In genomic region chr17:57228014-57228413, GRCm38 (mm10) we compare ENCODE assay signal across 9 mouse cellular contexts. TPM values are rescaled to one million over a fixed set of nuclear protein-coding genes. Genes with fewer than 3 reads are reported as not detected.
A peak's percentile ranks its signal among the peaks of the same experiment; 100 is the strongest.
DNase-seq lines count a peak whose midpoint lies in the region; ATAC-seq and TF ChIP-seq lines count a peak whose summit lies in the region.
"Had no signal": no experiment of that assay in that cellular context is flagged by ENCODE, and none has a peak within 500 bp of the region (broad histone marks: within the 10 kb centered on the region; RNA-seq: fewer than 3 reads in every experiment).

TSS of gene C3 (minus strand) at chr17:57228136.

- no peak for TF ChIP-seq EP300 in stomach, postnatal 0 days (optimal IDR thresholded peaks at IDR 0.05)

- no peak for TF ChIP-seq POLR2A in olfactory bulb, adult 2 months (IDR thresholded peaks at IDR 0.05; ENCODE audit: insufficient read depth, low read depth, low read length)

- 67% methylated on average over 3 of the region's 3 CpGs for WGBS in stomach, embryonic 15.5 days
- 75% methylated on average over 3 of the region's 3 CpGs for WGBS in stomach, postnatal 0 days
- WGBS in liver, embryonic 12.5 days (ENCODE audit: insufficient replicate concordance): 40% methylated on average over 3 of the region's 3 CpGs
- WGBS in olfactory bulb, adult 2 months: 89% methylated on average over 3 of the region's 3 CpGs
- WGBS in forebrain, postnatal 0 days: 79% methylated on average over 3 of the region's 3 CpGs

- H3K27ac ChIP-seq in stomach, embryonic 15.5 days: no peak within 1 kb of the TSS
- H3K27ac ChIP-seq in stomach, postnatal 0 days (replicated peaks): no peak within 1 kb of the TSS
- H3K27ac ChIP-seq in brown adipose tissue, adult 24 weeks (replicated peaks; ENCODE audit: low read depth, low read length): peak within 1 kb of the TSS; percentile 66
- 0 out of 2 replicates have a peak within 1 kb of the TSS, but pooled peaks have one; percentile 53 for H3K27ac ChIP-seq in liver, embryonic 12.5 days
- H3K27ac ChIP-seq in olfactory bulb, adult 2 months (ENCODE audit: insufficient read depth, low read depth, low read length): no peak within 1 kb of the TSS
- no peak within 1 kb of the TSS for H3K27ac ChIP-seq in forebrain, postnatal 0 days (ENCODE audit: low read depth, low read length)

- no peaks in the 10 kb centered on the region for H3K36me3 ChIP-seq in stomach, embryonic 15.5 days
- no peaks in the 10 kb centered on the region for H3K36me3 ChIP-seq in stomach, postnatal 0 days (ENCODE audit: control insufficient read depth, insufficient read depth, low read length)
- H3K36me3 ChIP-seq in liver, embryonic 12.5 days: peaks cover 6% of the 10 kb centered on the region; the same call in 1 of the 2 replicates
- no peaks in the 10 kb centered on the region for H3K36me3 ChIP-seq in forebrain, postnatal 0 days (ENCODE audit: insufficient read depth)

- no peaks in the 10 kb centered on the region for H3K27me3 ChIP-seq in stomach, embryonic 15.5 days (replicated peaks)
- H3K27me3 ChIP-seq in stomach, postnatal 0 days (ENCODE audit: control insufficient read depth, insufficient read depth, low read length): no peaks in the 10 kb centered on the region
- peaks cover 19% of the 10 kb centered on the region for H3K27me3 ChIP-seq in liver, embryonic 12.5 days (replicated peaks)
- no peaks in the 10 kb centered on the region for H3K27me3 ChIP-seq in forebrain, postnatal 0 days (ENCODE audit: insufficient read depth, low read length)

- no peaks in the 10 kb centered on the region for H3K9me3 ChIP-seq in stomach, embryonic 15.5 days
- no peaks in the 10 kb centered on the region for H3K9me3 ChIP-seq in stomach, postnatal 0 days (ENCODE audit: control insufficient read depth, low read length)
- H3K9me3 ChIP-seq in liver, embryonic 12.5 days (replicated peaks): no peaks in the 10 kb centered on the region
- no peaks in the 10 kb centered on the region for H3K9me3 ChIP-seq in forebrain, postnatal 0 days (ENCODE audit: low read length)

- no peak within 1 kb of the TSS for H3K9ac ChIP-seq in stomach, embryonic 15.5 days
- no peak within 1 kb of the TSS for H3K9ac ChIP-seq in stomach, postnatal 0 days (ENCODE audit: low read length)
- H3K9ac ChIP-seq in liver, embryonic 12.5 days: no peak within 1 kb of the TSS
- no peak within 1 kb of the TSS for H3K9ac ChIP-seq in forebrain, postnatal 0 days

- peaks cover 4% of the 10 kb centered on the region; the same call in 1 of the 2 replicates for H3K4me1 ChIP-seq in stomach, embryonic 15.5 days
- H3K4me1 ChIP-seq in stomach, postnatal 0 days (replicated peaks; ENCODE audit: control insufficient read depth, insufficient read depth): peaks cover 4% of the 10 kb centered on the region
- H3K4me1 ChIP-seq in brown adipose tissue, adult 24 weeks (ENCODE audit: control insufficient read depth, insufficient read depth, insufficient read length, low read length): peaks cover 10% of the 10 kb centered on the region
- H3K4me1 ChIP-seq in liver, embryonic 12.5 days: peaks cover 36% of the 10 kb centered on the region
- no peaks in the 10 kb centered on the region for H3K4me1 ChIP-seq in olfactory bulb, adult 2 months (ENCODE audit: control insufficient read depth, insufficient read depth, low read length)
- no peaks in the 10 kb centered on the region for H3K4me1 ChIP-seq in forebrain, postnatal 0 days (ENCODE audit: insufficient read depth)

- no peak for ATAC-seq in stomach, embryonic 15.5 days (ENCODE audit: insufficient read depth, low FRiP score, low read depth)
- no peak for ATAC-seq in stomach, postnatal 0 days (ENCODE audit: low FRiP score, low TSS enrichment)
- ATAC-seq in liver, embryonic 12.5 days: peak; percentile 44; the same call in 1 of the 2 replicates
- ATAC-seq in forebrain, postnatal 0 days: no peak

- no peak within 1 kb of the TSS for H3K4me3 ChIP-seq in stomach, embryonic 15.5 days (replicated peaks)
- H3K4me3 ChIP-seq in stomach, postnatal 0 days (ENCODE audit: low read depth, low read length): no peak within 1 kb of the TSS
- peak within 1 kb of the TSS; percentile 27; the same call in 1 of the 2 replicates for H3K4me3 ChIP-seq in brown adipose tissue, adult 24 weeks (ENCODE audit: insufficient read depth, low read depth, low read length)
- H3K4me3 ChIP-seq in liver, embryonic 12.5 days: peak within 1 kb of the TSS; percentile 22
- H3K4me3 ChIP-seq in olfactory bulb, adult 2 months (ENCODE audit: insufficient read depth, low read depth, low read length): no peak within 1 kb of the TSS
- H3K4me3 ChIP-seq in forebrain, postnatal 0 days (ENCODE audit: low read depth, low read length): no peak within 1 kb of the TSS

- DNase-seq in stomach, postnatal 0 days (ENCODE audit: low spot score): no peak
- no peak for DNase-seq in cerebellum, postnatal 36 days
- DNase-seq in right cerebral cortex, postnatal 14 days: no peak
- no peak for DNase-seq in forebrain, postnatal 0 days
- DNase-seq: right cerebral cortex, postnatal 4 days had no signal

- no peak within 1 kb of the TSS for H3K4me2 ChIP-seq in stomach, embryonic 15.5 days
- no peak within 1 kb of the TSS for H3K4me2 ChIP-seq in stomach, postnatal 0 days (replicated peaks; ENCODE audit: low read depth)
- peak within 1 kb of the TSS; percentile 49 for H3K4me2 ChIP-seq in liver, embryonic 12.5 days
- H3K4me2 ChIP-seq in forebrain, postnatal 0 days (ENCODE audit: low read depth): no peak within 1 kb of the TSS

- no peak for TF ChIP-seq CTCF in stomach, postnatal 0 days (IDR thresholded peaks at IDR 0.05; ENCODE audit: low read depth)
- TF ChIP-seq CTCF in olfactory bulb, adult 2 months (IDR thresholded peaks at IDR 0.05; ENCODE audit: insufficient read depth, low read depth, low read length): no peak
- TF ChIP-seq CTCF in forebrain, postnatal 0 days (IDR thresholded peaks at IDR 0.05; ENCODE audit: low read depth): no peak

RNA-seq across cellular contexts. Expression of gene C3, which starts in this region (rescaled TPM):
- 9.5 and 20.2 TPM in 2 replicates for polyA plus RNA-seq in stomach, embryonic 15.5 days (2015; fragmentation: Nextera tagmentation; extraction: Ambion mirVana)
- 9.3 and 9.8 TPM in 2 replicates for polyA plus RNA-seq in stomach, postnatal 0 days (2015; fragmentation: Nextera tagmentation; extraction: Ambion mirVana)
- 266 and 361 TPM in 2 replicates for polyA plus RNA-seq in brown adipose tissue, adult 24 weeks (2012; ENCODE audit: insufficient read depth, insufficient read length, missing spikeins)
- 95.1 and 100 TPM in 2 replicates for polyA plus RNA-seq in liver, embryonic 12.5 days (2016; fragmentation: Nextera tagmentation; extraction: Ambion mirVana)
- polyA plus RNA-seq in olfactory bulb, adult 2 months (2012; ENCODE audit: insufficient read depth, insufficient read length, low replicate concordance, missing spikeins): not detected in 2 replicates
- 1.3 and 1.4 TPM in 2 replicates for total RNA-seq in forebrain, postnatal 0 days (2014; rRNA removed)
- polyA plus RNA-seq in forebrain, postnatal 0 days (2015; fragmentation: Nextera tagmentation; extraction: Ambion mirVana): 0.77 and 1.2 TPM in 2 replicates

Comparison
In these comparisons a context has a peak if more than half of its experiments do, and no peak if none do; other contexts are left out.
1. H3K27ac ChIP-seq: peak in brown adipose tissue, adult 24 weeks (single experiment) and liver, embryonic 12.5 days (single experiment); none in stomach, embryonic 15.5 days (single experiment), stomach, postnatal 0 days (single experiment), olfactory bulb, adult 2 months (single experiment) and forebrain, postnatal 0 days (single experiment).
2. H3K4me3 ChIP-seq: peak in brown adipose tissue, adult 24 weeks (single experiment) and liver, embryonic 12.5 days (single experiment); none in stomach, embryonic 15.5 days (single experiment), stomach, postnatal 0 days (single experiment), olfactory bulb, adult 2 months (single experiment) and forebrain, postnatal 0 days (single experiment).